Mouse (Mus musculus): ENCODE results near the gene Zcchc14. TPM values are rescaled to one million over a fixed set of nuclear protein-coding genes. Genes with fewer than 3 reads are reported as not detected.

The Zcchc14 gene
- polyA plus RNA-seq, 1 experiment from 2014 or later = 40.9 TPM

DNA sequence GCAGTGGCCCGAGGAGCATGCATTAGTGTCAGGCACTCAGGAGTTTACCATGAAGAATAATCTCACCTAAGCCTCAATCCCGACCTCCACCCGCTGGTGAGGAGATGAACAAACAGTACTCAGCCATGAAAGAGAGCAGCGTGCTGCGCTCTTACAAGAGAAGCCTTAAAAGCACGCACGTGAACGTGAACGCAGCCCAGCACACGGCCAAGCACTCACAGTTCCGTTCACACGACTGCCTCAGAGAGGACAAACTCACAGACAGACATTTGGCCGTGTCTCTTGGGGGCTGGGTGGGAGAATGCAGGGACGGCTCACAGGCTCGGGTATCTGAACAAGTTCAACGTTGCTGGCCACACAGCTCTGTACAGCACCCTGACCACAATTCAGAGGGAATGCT lies 4.2 kb downstream of the Zcchc14 start:
- Histone ChIP-seq H3K36me3 (ENCODE audit: control insufficient read depth, insufficient read depth, low read length) (peaks cover 10% of the 10 kb centered on the region; the same call in 1 of the 2 replicates), H3K4me1 (ENCODE audit: control insufficient read depth, insufficient read depth, low read length) (peaks cover 53% of the 10 kb centered on the region), H3K4me3 (ENCODE audit: low read depth, low read length) (peak overlapping the region; percentile 87; the same call in 1 of the 2 replicates), H3K9ac (ENCODE audit: low read length) (peak overlapping the region; percentile 82; the same call in 1 of the 2 replicates), H3K27ac (ENCODE audit: low read depth, low read length) (no peak overlapping the region), H3K4me2 (ENCODE audit: low read length) (peak overlapping the region; percentile 88), H3K27me3 (replicated peaks; ENCODE audit: control insufficient read depth, insufficient read depth, low read length) (no peaks in the 10 kb centered on the region), H3K9me3 (replicated peaks; ENCODE audit: control insufficient read depth, low read length) (no peaks in the 10 kb centered on the region)
- 73% methylated on average over 16 of the region's 16 CpGs for WGBS
- ATAC-seq (no peak), DNase-seq (ENCODE audit: low spot score) (no peak)

DNA sequence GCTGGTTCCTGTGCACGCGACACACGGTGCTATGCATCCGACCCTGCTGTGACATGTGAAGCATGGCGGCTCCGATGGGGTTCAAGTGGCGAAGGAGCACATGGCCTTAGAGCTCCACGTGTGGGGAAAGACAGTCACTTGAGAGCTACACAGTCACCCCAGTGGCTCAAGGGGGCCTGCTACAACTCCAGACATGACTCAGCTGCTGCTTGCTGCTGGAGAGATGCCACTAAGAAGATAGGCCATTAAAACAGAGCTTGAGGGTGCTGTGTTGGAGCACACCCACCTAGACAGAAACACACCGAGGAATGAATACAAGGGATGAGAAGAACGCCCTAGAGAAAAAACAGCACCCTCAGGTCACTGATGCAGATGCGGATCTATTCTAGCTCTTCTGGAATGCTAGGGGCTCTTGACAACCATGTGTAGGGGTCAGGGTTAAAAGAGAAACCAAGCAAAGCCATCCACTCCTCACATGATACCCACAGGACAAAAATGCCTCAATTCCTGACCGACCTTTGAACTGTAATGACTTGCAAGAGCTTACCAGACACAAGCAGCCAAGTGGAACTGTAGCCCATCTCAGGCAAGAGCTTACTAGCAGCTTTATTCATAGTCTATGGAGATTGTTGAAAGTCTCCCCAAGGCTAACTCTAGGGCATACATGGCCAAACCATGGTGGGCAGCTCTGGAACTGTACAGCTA lies 5.0 kb downstream of the Zcchc14 start:
- no peak overlapping the region for H3K4me3 ChIP-seq (ENCODE audit: low read depth, low read length)
- WGBS = 91% methylated on average over 12 of the region's 12 CpGs

DNA sequence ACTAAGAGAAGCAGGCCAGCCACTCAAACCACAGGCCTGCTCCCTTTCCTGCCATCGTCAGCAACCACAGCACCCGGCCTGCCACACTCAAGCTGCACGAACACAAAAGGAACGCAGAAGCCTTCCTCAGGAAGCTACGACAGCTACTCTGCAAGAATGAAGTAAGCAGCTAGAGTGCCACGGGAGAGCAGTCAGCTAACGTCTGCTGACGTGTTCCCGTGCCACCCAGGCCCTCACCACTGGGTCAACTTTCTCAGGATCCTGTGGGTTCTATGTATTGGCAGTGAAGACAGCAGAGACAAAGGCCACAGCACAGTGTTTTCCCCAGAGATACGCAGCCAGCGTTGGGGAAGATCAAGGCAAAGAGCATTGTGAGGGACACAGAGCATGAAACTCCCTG lies 9.3 kb downstream of the Zcchc14 start:
- ATAC-seq (no peak), DNase-seq (ENCODE audit: low spot score) (no peak)
- H3K4me1 ChIP-seq (ENCODE audit: control insufficient read depth, insufficient read depth, low read length) = peaks cover 42% of the 10 kb centered on the region
- H3K36me3 ChIP-seq (ENCODE audit: control insufficient read depth, insufficient read depth, low read length) = peaks cover 5% of the 10 kb centered on the region; the same call in 1 of the 2 replicates
- no peaks in the 10 kb centered on the region for H3K9me3 ChIP-seq (replicated peaks; ENCODE audit: control insufficient read depth, low read length)
- H3K27me3 ChIP-seq (replicated peaks; ENCODE audit: control insufficient read depth, insufficient read depth, low read length) = no peaks in the 10 kb centered on the region
- WGBS = 59% methylated on average over 11 of the region's 11 CpGs
- H3K27ac ChIP-seq (ENCODE audit: low read depth, low read length) = peak overlapping the region; percentile 54; the same call in 1 of the 2 replicates
- peak overlapping the region; percentile 35; the same call in 1 of the 2 replicates for H3K9ac ChIP-seq (ENCODE audit: low read length)
- H3K4me2 ChIP-seq (ENCODE audit: low read length) = 0 out of 2 replicates have a peak overlapping the region, but pooled peaks have one; percentile 12
- no peak overlapping the region for H3K4me3 ChIP-seq (ENCODE audit: low read depth, low read length)

More for the DNA sequence above, 5.0 kb downstream of the Zcchc14 start:
- Histone ChIP-seq H3K27me3 (replicated peaks; ENCODE audit: control insufficient read depth, insufficient read depth, low read length) (no peaks in the 10 kb centered on the region), H3K4me2 (ENCODE audit: low read length) (no peak overlapping the region; the same call in 1 of the 2 replicates), H3K4me1 (ENCODE audit: control insufficient read depth, insufficient read depth, low read length) (peaks cover 61% of the 10 kb centered on the region), H3K9ac (ENCODE audit: low read length) (0 out of 2 replicates have a peak overlapping the region, but pooled peaks have one; percentile 82), H3K36me3 (ENCODE audit: control insufficient read depth, insufficient read depth, low read length) (peaks cover 10% of the 10 kb centered on the region; the same call in 1 of the 2 replicates), H3K9me3 (replicated peaks; ENCODE audit: control insufficient read depth, low read length) (no peaks in the 10 kb centered on the region), H3K27ac (ENCODE audit: low read depth, low read length) (no peak overlapping the region)
- ATAC-seq = no peak
- DNase-seq (ENCODE audit: low spot score) = no peak

DNA sequence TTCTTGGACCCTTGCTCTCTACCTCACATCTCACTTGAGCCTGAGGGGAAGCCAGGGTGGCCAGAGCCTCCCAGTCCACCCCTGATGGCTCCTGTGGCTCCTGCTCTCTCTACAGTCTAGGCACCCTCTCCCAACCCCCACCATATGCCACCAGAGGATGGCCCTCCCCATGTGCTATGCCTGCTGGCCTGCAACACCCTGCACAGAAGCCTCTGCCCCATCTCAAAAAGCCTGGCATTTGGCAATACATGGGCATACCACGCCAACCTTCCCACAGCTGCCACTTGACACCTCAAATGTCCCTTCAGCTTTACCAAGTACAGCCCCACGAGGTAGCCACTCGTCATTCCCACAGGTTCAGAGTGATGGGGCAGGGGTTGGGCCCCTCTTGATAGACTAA lies 9.9 kb downstream of the Zcchc14 start:
- peaks cover 5% of the 10 kb centered on the region; the same call in 1 of the 2 replicates for H3K36me3 ChIP-seq (ENCODE audit: control insufficient read depth, insufficient read depth, low read length)
- DNase-seq (ENCODE audit: low spot score) = no peak
- H3K9ac ChIP-seq (ENCODE audit: low read length) = no peak overlapping the region
- peaks cover 37% of the 10 kb centered on the region for H3K4me1 ChIP-seq (ENCODE audit: control insufficient read depth, insufficient read depth, low read length)
- H3K4me3 ChIP-seq (ENCODE audit: low read depth, low read length) = no peak overlapping the region
- no peaks in the 10 kb centered on the region for H3K9me3 ChIP-seq (replicated peaks; ENCODE audit: control insufficient read depth, low read length)
- WGBS = 68% methylated on average over 3 of the region's 3 CpGs
- no peaks in the 10 kb centered on the region for H3K27me3 ChIP-seq (replicated peaks; ENCODE audit: control insufficient read depth, insufficient read depth, low read length)
- H3K27ac ChIP-seq (ENCODE audit: low read depth, low read length) = peak overlapping the region; percentile 54; the same call in 1 of the 2 replicates
- no peak overlapping the region for H3K4me2 ChIP-seq (ENCODE audit: low read length)
- no peak for ATAC-seq

DNA sequence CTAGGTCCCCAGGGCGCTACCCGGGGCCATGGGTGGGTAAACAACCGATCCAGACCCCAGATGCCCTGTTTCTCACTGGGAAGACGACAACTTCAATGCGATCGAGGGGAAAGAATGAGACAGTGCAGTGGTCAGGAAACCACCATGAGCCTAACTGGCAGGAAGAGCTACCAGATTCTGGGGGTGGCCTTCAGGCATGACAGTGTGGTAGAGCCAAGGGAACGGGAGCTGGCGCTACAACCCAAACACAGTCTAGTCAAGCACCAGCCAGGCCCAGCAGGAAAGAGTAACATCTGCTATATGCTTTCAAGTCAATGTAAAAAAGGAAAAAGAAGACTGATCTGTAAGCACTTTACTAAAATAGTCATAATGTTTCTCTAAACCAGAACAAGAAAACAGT lies 16.5 kb downstream of the Zcchc14 start:
- 91% methylated on average over 8 of the region's 8 CpGs for WGBS
- DNase-seq (ENCODE audit: low spot score) (no peak), ATAC-seq (no peak)
- Histone ChIP-seq H3K36me3 (ENCODE audit: control insufficient read depth, insufficient read depth, low read length) (no peaks in the 10 kb centered on the region; the same call in 1 of the 2 replicates), H3K9ac (ENCODE audit: low read length) (no peak overlapping the region), H3K27me3 (replicated peaks; ENCODE audit: control insufficient read depth, insufficient read depth, low read length) (no peaks in the 10 kb centered on the region), H3K9me3 (replicated peaks; ENCODE audit: control insufficient read depth, low read length) (no peaks in the 10 kb centered on the region), H3K4me3 (ENCODE audit: low read depth, low read length) (no peak overlapping the region), H3K4me2 (ENCODE audit: low read length) (no peak overlapping the region), H3K27ac (ENCODE audit: low read depth, low read length) (no peak overlapping the region), H3K4me1 (ENCODE audit: control insufficient read depth, insufficient read depth, low read length) (0 out of 2 replicates have a peak, but pooled peaks cover 3% of the 10 kb centered on the region)

DNA sequence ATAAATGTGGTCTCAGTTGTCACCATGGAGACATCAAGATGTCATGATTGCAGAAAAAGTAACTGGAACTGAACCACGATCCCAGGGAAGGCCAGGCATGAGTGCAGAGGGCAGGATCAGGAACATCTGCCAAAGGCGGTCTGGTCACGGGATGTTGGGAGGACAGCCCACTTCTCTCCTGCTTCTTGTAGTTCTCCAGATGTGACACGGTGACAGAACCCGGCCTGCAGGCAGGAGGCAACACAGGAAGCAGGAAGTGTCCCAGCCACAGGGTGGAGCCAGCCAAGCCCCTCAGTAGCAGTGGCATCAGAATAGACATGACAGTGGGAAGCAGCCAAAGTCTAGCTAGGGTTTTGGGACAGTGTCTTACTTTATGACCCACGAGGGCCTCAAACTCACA lies 17.2 kb downstream of the Zcchc14 start:
- Histone ChIP-seq H3K4me2 (ENCODE audit: low read length) (no peak overlapping the region), H3K27ac (ENCODE audit: low read depth, low read length) (no peak overlapping the region), H3K4me3 (ENCODE audit: low read depth, low read length) (no peak overlapping the region), H3K27me3 (replicated peaks; ENCODE audit: control insufficient read depth, insufficient read depth, low read length) (no peaks in the 10 kb centered on the region), H3K36me3 (ENCODE audit: control insufficient read depth, insufficient read depth, low read length) (no peaks in the 10 kb centered on the region; the same call in 1 of the 2 replicates), H3K9me3 (replicated peaks; ENCODE audit: control insufficient read depth, low read length) (no peaks in the 10 kb centered on the region), H3K4me1 (ENCODE audit: control insufficient read depth, insufficient read depth, low read length) (0 out of 2 replicates have a peak, but pooled peaks cover 3% of the 10 kb centered on the region), H3K9ac (ENCODE audit: low read length) (no peak overlapping the region)
- DNase-seq (ENCODE audit: low spot score) (no peak), ATAC-seq (no peak)
- 85% methylated on average over 6 of the region's 6 CpGs for WGBS

DNA sequence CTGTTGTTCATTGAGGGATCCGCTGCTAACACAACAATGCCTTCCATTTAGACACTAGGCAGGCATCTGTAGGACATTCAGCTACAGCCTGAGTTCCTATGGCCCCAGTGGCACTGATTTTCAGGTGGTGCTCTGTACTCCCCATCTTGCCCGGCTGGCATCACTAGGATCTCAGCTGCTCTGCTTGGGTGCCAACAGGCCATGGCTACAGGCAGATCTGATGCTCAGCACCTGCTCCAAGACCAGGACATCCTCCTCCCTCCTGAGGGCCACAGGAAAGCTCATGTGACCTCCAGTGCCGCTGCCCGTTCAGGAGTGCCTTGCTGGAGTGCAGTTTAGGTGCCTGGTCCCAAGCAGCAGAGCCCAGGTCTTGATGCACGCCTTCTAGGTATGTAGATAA lies 20.3 kb downstream of the Zcchc14 start:
- Histone ChIP-seq H3K4me2 (ENCODE audit: low read length) (no peak overlapping the region), H3K9me3 (replicated peaks; ENCODE audit: control insufficient read depth, low read length) (no peaks in the 10 kb centered on the region), H3K4me3 (ENCODE audit: low read depth, low read length) (no peak overlapping the region), H3K36me3 (ENCODE audit: control insufficient read depth, insufficient read depth, low read length) (peaks cover 12% of the 10 kb centered on the region), H3K9ac (ENCODE audit: low read length) (no peak overlapping the region), H3K27ac (ENCODE audit: low read depth, low read length) (no peak overlapping the region), H3K4me1 (ENCODE audit: control insufficient read depth, insufficient read depth, low read length) (0 out of 2 replicates have a peak, but pooled peaks cover 3% of the 10 kb centered on the region), H3K27me3 (replicated peaks; ENCODE audit: control insufficient read depth, insufficient read depth, low read length) (no peaks in the 10 kb centered on the region)
- WGBS = 88% methylated on average over 5 of the region's 5 CpGs
- DNase-seq (ENCODE audit: low spot score) (no peak), ATAC-seq (no peak)

DNA sequence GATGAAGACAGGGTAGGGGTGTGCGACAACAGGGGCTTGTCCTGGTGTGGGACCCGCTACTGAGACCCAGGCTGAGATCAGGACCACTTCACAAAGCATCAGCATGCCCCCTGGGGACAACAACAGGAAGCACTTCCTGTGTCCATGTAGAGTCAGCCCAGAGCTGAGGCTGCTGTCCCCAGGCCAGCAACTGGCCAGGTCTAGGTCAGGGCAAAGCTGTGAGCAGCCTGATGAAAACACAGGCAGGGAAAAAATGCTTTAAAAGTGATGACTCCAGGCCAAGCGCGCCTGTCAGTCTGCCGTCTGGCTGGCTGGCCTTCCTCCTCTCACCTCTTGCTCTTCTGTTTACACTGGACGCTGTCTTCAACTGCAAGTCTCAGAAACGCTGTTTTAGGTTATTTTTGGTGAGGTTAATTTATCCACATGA lies 21.0 kb downstream of the Zcchc14 start:
- ATAC-seq (no peak), DNase-seq (ENCODE audit: low spot score) (no peak)
- WGBS = 78% methylated on average over 7 of the region's 7 CpGs
- Histone ChIP-seq H3K9ac (ENCODE audit: low read length) (no peak overlapping the region; the same call in 1 of the 2 replicates), H3K4me1 (ENCODE audit: control insufficient read depth, insufficient read depth, low read length) (0 out of 2 replicates have a peak, but pooled peaks cover 3% of the 10 kb centered on the region), H3K4me3 (ENCODE audit: low read depth, low read length) (no peak overlapping the region), H3K36me3 (ENCODE audit: control insufficient read depth, insufficient read depth, low read length) (peaks cover 19% of the 10 kb centered on the region), H3K4me2 (ENCODE audit: low read length) (no peak overlapping the region), H3K27me3 (replicated peaks; ENCODE audit: control insufficient read depth, insufficient read depth, low read length) (no peaks in the 10 kb centered on the region), H3K27ac (ENCODE audit: low read depth, low read length) (no peak overlapping the region), H3K9me3 (replicated peaks; ENCODE audit: control insufficient read depth, low read length) (no peaks in the 10 kb centered on the region)

DNA sequence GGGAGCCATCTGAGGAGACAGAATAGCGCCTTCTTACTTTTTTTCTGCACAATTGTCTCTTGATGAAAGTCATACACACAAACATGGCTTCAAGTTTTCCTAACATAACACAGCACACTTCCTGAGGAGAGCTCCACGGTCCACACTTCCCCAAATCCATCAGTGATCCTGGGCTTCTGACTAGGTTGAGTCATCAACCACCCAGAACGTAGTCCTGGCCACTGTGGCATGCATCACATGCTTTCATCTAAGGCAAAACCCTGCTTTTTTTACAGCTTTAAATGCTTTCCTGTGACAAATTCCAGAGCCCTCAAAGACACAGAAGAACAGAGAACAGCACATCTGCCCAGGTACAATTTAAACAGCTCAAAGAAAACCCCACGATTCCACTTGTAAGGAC lies 24.0 kb downstream of the Zcchc14 start:
- WGBS = 96% methylated on average over 4 of the region's 4 CpGs
- no peak for DNase-seq (ENCODE audit: low spot score)
- Histone ChIP-seq H3K36me3 (ENCODE audit: control insufficient read depth, insufficient read depth, low read length) (peaks cover 30% of the 10 kb centered on the region), H3K4me1 (ENCODE audit: control insufficient read depth, insufficient read depth, low read length) (0 out of 2 replicates have a peak, but pooled peaks cover 3% of the 10 kb centered on the region), H3K27me3 (replicated peaks; ENCODE audit: control insufficient read depth, insufficient read depth, low read length) (no peaks in the 10 kb centered on the region), H3K9ac (ENCODE audit: low read length) (no peak overlapping the region), H3K9me3 (replicated peaks; ENCODE audit: control insufficient read depth, low read length) (no peaks in the 10 kb centered on the region), H3K27ac (ENCODE audit: low read depth, low read length) (no peak overlapping the region), H3K4me2 (ENCODE audit: low read length) (no peak overlapping the region), H3K4me3 (ENCODE audit: low read depth, low read length) (no peak overlapping the region)
- ATAC-seq = no peak

All from forebrain, embryonic 14.5 days (tissue).